Comparison of ENCODE assay signal across 24 mouse cellular contexts in the genomic region with DNA sequence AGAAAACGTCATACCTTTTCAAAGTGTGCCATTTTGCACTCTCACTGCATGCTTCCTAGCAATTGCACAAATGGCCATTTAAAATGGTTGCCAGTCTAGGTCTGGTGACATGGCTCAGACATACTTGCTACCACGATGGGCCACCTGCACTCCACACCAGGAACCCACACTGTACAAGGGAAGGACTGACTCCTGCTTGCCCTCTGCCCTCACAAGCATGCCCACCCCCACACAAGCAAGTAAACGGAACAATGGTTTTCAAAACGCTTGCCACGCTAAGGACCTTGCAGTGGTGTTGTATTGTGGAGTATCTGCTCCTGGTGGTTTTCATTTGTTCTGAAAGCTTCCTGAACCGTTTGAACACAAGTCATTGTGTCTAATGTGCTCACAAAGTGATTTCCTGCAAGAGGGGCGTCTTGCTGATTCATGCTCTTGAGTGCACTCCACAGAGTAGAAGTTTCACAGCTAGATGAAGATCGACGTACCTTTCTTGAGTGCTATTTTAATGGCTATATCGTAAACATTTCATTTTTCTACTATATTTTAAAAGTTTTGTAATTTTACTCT. TPM values are rescaled to one million over a fixed set of nuclear protein-coding genes. Genes with fewer than 3 reads are reported as not detected.
A peak's percentile ranks its signal among the peaks of the same experiment; 100 is the strongest.
DNase-seq lines count a peak whose midpoint lies in the region; ATAC-seq and TF ChIP-seq lines count a peak whose summit lies in the region.
"Had no signal": no experiment of that assay in that cellular context is flagged by ENCODE, and none has a peak within 500 bp of the region (broad histone marks: within the 10 kb centered on the region; RNA-seq: fewer than 3 reads in every experiment).

No protein-coding gene starts in this region.

- no peak overlapping the region for H3K4me3 ChIP-seq in bone marrow, adult 2 months (replicated peaks; ENCODE audit: control insufficient read depth, low read depth, low read length)
- H3K4me3 ChIP-seq: embryonic facial prominence, embryonic 15.5 days; forebrain, embryonic 15.5 days; heart, embryonic 13.5 days; hindbrain, embryonic 13.5 days had no signal

- 0 out of 2 replicates have a peak overlapping the region, but pooled peaks have one; percentile 19 for H3K27ac ChIP-seq in bone marrow, adult 2 months (ENCODE audit: control insufficient read depth, insufficient read depth, low read depth, low read length, poor library complexity)
- H3K27ac ChIP-seq: embryonic facial prominence, embryonic 15.5 days; forebrain, embryonic 15.5 days; heart, embryonic 13.5 days; hindbrain, embryonic 13.5 days; hindbrain, postnatal 0 days had no signal

- peak; percentile 79 to 82 for ATAC-seq in hematopoietic stem cell, adult 5-6 weeks (replicated peaks in 1 of 2; ENCODE audit: insufficient read depth in 1 of 2, low FRiP score in 2 of 2, low TSS enrichment in 1 of 2, low read depth in 1 of 2, poor library complexity in 2 of 2, severe bottlenecking in 2 of 2)
- peak; percentile 55; the same call in 1 of the 2 replicates for ATAC-seq in megakaryocyte-erythroid progenitor cell, adult 5-6 weeks (replicated peaks; ENCODE audit: low FRiP score, low TSS enrichment, poor library complexity, severe bottlenecking)
- ATAC-seq: CD4-positive, CD25-positive, alpha-beta regulatory T cell, adult 4 months; forebrain, embryonic 15.5 days; hindbrain, postnatal 0 days had no signal

- peaks cover 1% of the 10 kb centered on the region; the same call in 1 of the 2 replicates for H3K4me1 ChIP-seq in bone marrow, adult 2 months (ENCODE audit: control insufficient read depth, insufficient read depth, low read length)
- H3K4me1 ChIP-seq: embryonic facial prominence, embryonic 15.5 days; forebrain, embryonic 15.5 days; heart, embryonic 13.5 days; hindbrain, embryonic 13.5 days had no signal

- DNase-seq in 416B (ENCODE audit: low read depth) = peak; percentile 87
- no peak for DNase-seq in gastrocnemius, postnatal 4 days (ENCODE audit: low spot score in 2 of 2)
- DNase-seq in frontal cortex, adult 2 months (ENCODE audit: extremely low spot score in 1 of 2, low spot score in 1 of 2) = no peak
- DNase-seq: adrenal gland, adult 8-10 months; adrenal gland, postnatal 36 days; B cell, adult 2 months; cerebellum, adult 11-12 months; cerebellum, postnatal 10 days; embryo, embryonic 11 days; gastrocnemius, postnatal 10 days; heart, postnatal 4 days had no signal

- 19% methylated on average over 10 of the region's 10 CpGs for WGBS in bone marrow, adult 2 months

- TF ChIP-seq POLR2A in bone marrow, adult 2 months (IDR thresholded peaks at IDR 0.05; ENCODE audit: borderline replicate concordance, control insufficient read depth, low read depth, low read length) = no peak

- TF ChIP-seq CTCF in bone marrow, adult 2 months (IDR thresholded peaks at IDR 0.05; ENCODE audit: control insufficient read depth, insufficient read depth, low read length) = no peak

RNA-seq across cellular contexts. Expression of gene Nme9, which starts 41.4 kb away (rescaled TPM):
- not detected in 2 replicates for polyA plus RNA-seq in bone marrow, adult 2 months (2011; ENCODE audit: insufficient read depth, insufficient read length, low replicate concordance, missing spikeins)
- total RNA-seq in hematopoietic stem cell, adult 5-6 weeks (2017) = not detected in 2 replicates
- 0.48 TPM in 1 of 2 replicates, not detected in the other for total RNA-seq in megakaryocyte-erythroid progenitor cell, adult 5-6 weeks (2014; fragmentation: Nextera tagmentation)
- not detected in 2 replicates for total RNA-seq in megakaryocyte-erythroid progenitor cell, adult 5-6 weeks (2017)
- not detected for total RNA-seq in gastrocnemius, postnatal 4 days (2021)
- 0.19 TPM in 1 of 2 replicates, not detected in the other for polyA plus RNA-seq in frontal cortex, adult 2 months (2012; rRNA removed)
- total RNA-seq: adrenal gland, adult 8-10 months; adrenal gland, postnatal 36 days; G1E; gastrocnemius, postnatal 10 days; heart, postnatal 4 days had no signal
- polyA plus RNA-seq: CD4-positive, CD25-positive, alpha-beta regulatory T cell, adult 4 months; embryonic facial prominence, embryonic 11.5 days; forebrain, embryonic 11.5 days; G1E; heart, embryonic 13.5 days; intestine, embryonic 14.5 days had no signal

RNA-seq across cellular contexts. Expression of gene Mras, which starts 55.5 kb away (rescaled TPM):
- 2.2 and 6.6 TPM in 2 replicates for polyA plus RNA-seq in bone marrow, adult 2 months (2011; ENCODE audit: insufficient read depth, insufficient read length, low replicate concordance, missing spikeins)
- 4.9 and 5.5 TPM in 2 replicates for total RNA-seq in hematopoietic stem cell, adult 5-6 weeks (2017)
- not detected in 2 replicates for total RNA-seq in megakaryocyte-erythroid progenitor cell, adult 5-6 weeks (2014; fragmentation: Nextera tagmentation)
- not detected in 2 replicates for total RNA-seq in megakaryocyte-erythroid progenitor cell, adult 5-6 weeks (2017)
- 10 to 100 TPM; 12.9 to 13.2 TPM for total RNA-seq in gastrocnemius, postnatal 4 days (2021)
- 132 and 173 TPM in 2 replicates for polyA plus RNA-seq in frontal cortex, adult 2 months (2012; rRNA removed)
- polyA plus RNA-seq: CD4-positive, CD25-positive, alpha-beta regulatory T cell, adult 4 months had no signal
